Mouse (Mus musculus) hindbrain, embryonic 16.5 days (tissue): ENCODE results near the gene Fam162a. TPM values are rescaled to one million over a fixed set of nuclear protein-coding genes. Genes with fewer than 3 reads are reported as not detected.

Experiments used
- ATAC-seq: fragments of 200-750 bp; cut with Nextera tagmentation; 2 replicates; pipeline ENCODE4 v1.8.0; 2017; ENCODE audit warnings: moderate TSS enrichment, moderate library complexity
- H3K27ac ChIP-seq: fragments of 300-500 bp; sonication (generic); 2 replicates; pipeline ENCODE4 v1.5.1; 2014; ENCODE audit warnings: low read depth, mild to moderate bottlenecking, control low read depth, low read length, moderate library complexity
- H3K27me3 ChIP-seq: fragments of 300-500 bp; sonication (generic); replicated peaks from 2 replicates; pipeline ENCODE4 v1.6.1; 2014; ENCODE audit warnings: low read length; ENCODE audit not compliant: control insufficient read depth, insufficient read depth
- H3K36me3 ChIP-seq: fragments of 300-500 bp; sonication (generic); 2 replicates; pipeline ENCODE4 v1.6.1; 2014; ENCODE audit warnings: mild to moderate bottlenecking, low read length, moderate library complexity, mixed read lengths; ENCODE audit not compliant: control insufficient read depth, insufficient read depth
- H3K4me1 ChIP-seq: fragments of 300-500 bp; sonication (generic); 2 replicates; pipeline ENCODE4 v1.6.1; 2014; ENCODE audit warnings: low read depth, low read length; ENCODE audit not compliant: control insufficient read depth, insufficient read depth
- H3K4me2 ChIP-seq: fragments of 300-500 bp; sonication (generic); 2 replicates; pipeline ENCODE4 v1.6.1; 2014; ENCODE audit warnings: mild to moderate bottlenecking, low read length, control low read depth, moderate library complexity
- H3K4me3 ChIP-seq: fragments of 300-500 bp; sonication (generic); 2 replicates; pipeline ENCODE4 v1.5.1; 2014; ENCODE audit warnings: mild to moderate bottlenecking, low read length, control low read depth, moderate library complexity
- H3K9ac ChIP-seq: fragments of 300-500 bp; sonication (generic); 2 replicates; pipeline ENCODE4 v1.6.1; 2014; ENCODE audit warnings: low read depth, mild to moderate bottlenecking, control low read depth, low read length, moderate library complexity
- H3K9me3 ChIP-seq: fragments of 300-500 bp; sonication (generic); 2 replicates; pipeline ENCODE4 v1.6.1; 2014; ENCODE audit warnings: mild to moderate bottlenecking, low read length, moderate library complexity; ENCODE audit not compliant: control insufficient read depth
- WGBS: fragments of 180-500 bp; shearing (Covaris S2); extraction: QIAGEN DNeasy Blood & Tissue Kit; methylation state at CpG from one replicate; pipeline ENCODE4 v1.1.7; 2014; 5-methylcytosine and 5-hydroxymethylcytosine counted together
- polyA plus RNA-seq: library from polyadenylated mRNA; unstranded; fragments of >200 nt; fragmentation: Nextera tagmentation; extraction: Ambion mirVana; gene quantifications from 2 replicates; pipeline ENCODE4 v1.2.1, GENCODE M21; 2015

Gene Fam162a
- polyA plus RNA-seq, 1 experiment from 2014 or later = 144 TPM

GRCm38 (mm10) chr16:36089850-36090616 lies 18.6 kb upstream of the Fam162a start:
- WGBS = 74% methylated on average over 8 of the region's 8 CpGs
- no peak overlapping the region for H3K4me2 ChIP-seq
- H3K9ac ChIP-seq = no peak overlapping the region
- no peak overlapping the region for H3K27ac ChIP-seq
- 0 out of 2 replicates have a peak, but pooled peaks cover 8% of the 10 kb centered on the region for H3K36me3 ChIP-seq
- H3K27me3 ChIP-seq = no peaks in the 10 kb centered on the region
- H3K4me3 ChIP-seq = no peak overlapping the region
- H3K9me3 ChIP-seq = no peaks in the 10 kb centered on the region
- H3K4me1 ChIP-seq = no peaks in the 10 kb centered on the region
- ATAC-seq = no peak

- H3K27ac ChIP-seq = no peak overlapping the region
- no peak overlapping the region for H3K4me2 ChIP-seq
- H3K4me3 ChIP-seq = no peak overlapping the region
- H3K4me1 ChIP-seq = no peaks in the 10 kb centered on the region
- WGBS = 87% methylated on average over 7 of the region's 7 CpGs
- no peaks in the 10 kb centered on the region for H3K27me3 ChIP-seq
- H3K9ac ChIP-seq = no peak overlapping the region
- ATAC-seq = no peak
- 0 out of 2 replicates have a peak, but pooled peaks cover 8% of the 10 kb centered on the region for H3K36me3 ChIP-seq
- no peaks in the 10 kb centered on the region for H3K9me3 ChIP-seq
Observed at GRCm38 (mm10) chr16:36089065-36089464, 17.7 kb upstream of the Fam162a start.

GRCm38 (mm10) chr16:36087846-36088245 lies 16.5 kb upstream of the Fam162a start:
- WGBS = 86% methylated on average over 4 of the region's 4 CpGs
- H3K36me3 ChIP-seq = 0 out of 2 replicates have a peak, but pooled peaks cover 8% of the 10 kb centered on the region
- no peaks in the 10 kb centered on the region for H3K27me3 ChIP-seq
- no peak overlapping the region for H3K9ac ChIP-seq
- ATAC-seq = no peak
- no peaks in the 10 kb centered on the region for H3K9me3 ChIP-seq
- H3K4me3 ChIP-seq = no peak overlapping the region
- H3K4me2 ChIP-seq = no peak overlapping the region
- H3K4me1 ChIP-seq = no peaks in the 10 kb centered on the region
- no peak overlapping the region for H3K27ac ChIP-seq

GRCm38 (mm10) chr16:36079916-36080315 lies 8.5 kb upstream of the Fam162a start:
- ATAC-seq = no peak
- Histone ChIP-seq H3K27ac (no peak overlapping the region), H3K4me3 (no peak overlapping the region), H3K9ac (no peak overlapping the region), H3K36me3 (no peaks in the 10 kb centered on the region), H3K27me3 (no peaks in the 10 kb centered on the region), H3K4me2 (no peak overlapping the region), H3K4me1 (no peaks in the 10 kb centered on the region), H3K9me3 (no peaks in the 10 kb centered on the region)
- WGBS = 100% methylated on average over 3 of the region's 3 CpGs

- no peaks in the 10 kb centered on the region for H3K36me3 ChIP-seq
- 94% methylated on average over 3 of the region's 3 CpGs for WGBS
- H3K4me2 ChIP-seq = no peak overlapping the region
- no peak overlapping the region for H3K9ac ChIP-seq
- no peak overlapping the region for H3K27ac ChIP-seq
- no peaks in the 10 kb centered on the region for H3K9me3 ChIP-seq
- H3K27me3 ChIP-seq = no peaks in the 10 kb centered on the region
- H3K4me1 ChIP-seq = peaks cover 7% of the 10 kb centered on the region
- no peak for ATAC-seq
- no peak overlapping the region for H3K4me3 ChIP-seq
Observed at GRCm38 (mm10) chr16:36074772-36075171, 3.4 kb upstream of the Fam162a start.

- Histone ChIP-seq H3K4me1 (peaks cover 16% of the 10 kb centered on the region), H3K27ac (no peak overlapping the region; the same call in 1 of the 2 replicates), H3K4me2 (peak overlapping the region; percentile 59), H3K27me3 (no peaks in the 10 kb centered on the region), H3K4me3 (peak overlapping the region; percentile 63), H3K9me3 (no peaks in the 10 kb centered on the region), H3K36me3 (no peaks in the 10 kb centered on the region), H3K9ac (peak overlapping the region; percentile 87)
- 31% methylated on average over 8 of the region's 8 CpGs for WGBS
- no peak for ATAC-seq
Observed at GRCm38 (mm10) chr16:36072410-36073011, 1.1 kb upstream of the Fam162a start.

GRCm38 (mm10) chr16:36071071-36071449 lies 334 bp downstream of the Fam162a start:
- Histone ChIP-seq H3K27me3 (no peaks in the 10 kb centered on the region), H3K36me3 (no peaks in the 10 kb centered on the region), H3K4me2 (peak overlapping the region; percentile 59), H3K9me3 (no peaks in the 10 kb centered on the region), H3K27ac (peak overlapping the region; percentile 99), H3K9ac (peak overlapping the region; percentile 87), H3K4me3 (peak overlapping the region; percentile 63), H3K4me1 (peaks cover 16% of the 10 kb centered on the region)
- WGBS = 1% methylated on average over 16 of the region's 16 CpGs
- peak; percentile 79; the same call in 1 of the 2 replicates for ATAC-seq

GRCm38 (mm10) chr16:36069819-36070575 lies 1.4 kb downstream of the Fam162a start:
- Histone ChIP-seq H3K4me3 (peak overlapping the region; percentile 63), H3K4me2 (peak overlapping the region; percentile 59), H3K27me3 (no peaks in the 10 kb centered on the region), H3K9ac (no peak overlapping the region), H3K4me1 (peaks cover 16% of the 10 kb centered on the region), H3K36me3 (no peaks in the 10 kb centered on the region), H3K9me3 (no peaks in the 10 kb centered on the region), H3K27ac (no peak overlapping the region)
- ATAC-seq = no peak
- 34% methylated on average over 9 of the region's 9 CpGs for WGBS

- Histone ChIP-seq H3K27ac (no peak overlapping the region), H3K36me3 (no peaks in the 10 kb centered on the region), H3K27me3 (no peaks in the 10 kb centered on the region), H3K9ac (no peak overlapping the region), H3K4me2 (no peak overlapping the region), H3K9me3 (no peaks in the 10 kb centered on the region), H3K4me1 (peaks cover 16% of the 10 kb centered on the region), H3K4me3 (no peak overlapping the region)
- ATAC-seq = no peak
- 43% methylated on average over 3 of the region's 3 CpGs for WGBS
Observed at GRCm38 (mm10) chr16:36068356-36068755, 3.0 kb downstream of the Fam162a start.
